Mouse (Mus musculus) heart, embryonic 14.5 days (tissue): ENCODE data around the gene Zcchc10. TPM values are rescaled to one million over a fixed set of nuclear protein-coding genes. Genes with fewer than 3 reads are reported as not detected.

Source experiments
- ATAC-seq: fragments of 200-750 bp; cut with Nextera tagmentation; 2 replicates; pipeline ENCODE4 v1.8.0; 2017; ENCODE audit warnings: low read depth, moderate TSS enrichment; ENCODE audit not compliant: insufficient number of reproducible peaks, insufficient read depth, low FRiP score
- H3K27ac ChIP-seq, 2 experiments: fragments of 200-500 bp in 1 of 2; fragments of 300-500 bp in 1 of 2; sonication (generic) in 1 of 2; replicated peaks in 1 of 2; 2 replicates each; pipeline ENCODE4 v1.5.1; 2012 to 2014; ENCODE audit warnings: low read depth in 2 of 2, low read length in 2 of 2, control low read depth in 1 of 2, mild to moderate bottlenecking in 1 of 2, mixed read lengths in 1 of 2; ENCODE audit not compliant: control insufficient read depth in 1 of 2, insufficient read depth in 1 of 2
- H3K27me3 ChIP-seq: fragments of 300-500 bp; sonication (generic); 2 replicates; pipeline ENCODE4 v1.6.1; 2014; ENCODE audit warnings: mild to moderate bottlenecking, low read length, control low read depth; ENCODE audit not compliant: control insufficient read depth, insufficient read depth
- H3K36me3 ChIP-seq: fragments of 300-500 bp; sonication (generic); 2 replicates; pipeline ENCODE4 v1.6.1; 2014; ENCODE audit warnings: mild to moderate bottlenecking, control low read depth, low read length, mixed read lengths; ENCODE audit not compliant: control insufficient read depth, insufficient read depth
- H3K4me1 ChIP-seq, 2 experiments: fragments of 200-500 bp in 1 of 2; fragments of 300-500 bp in 1 of 2; sonication (generic) in 1 of 2; 2 replicates each; pipeline ENCODE4 v1.6.1; 2012 to 2014; ENCODE audit warnings: low read length in 2 of 2, control low read depth in 1 of 2, mixed read lengths in 1 of 2; ENCODE audit not compliant: control insufficient read depth in 2 of 2, insufficient read depth in 2 of 2
- H3K4me2 ChIP-seq: fragments of 300-500 bp; sonication (generic); 2 replicates; pipeline ENCODE4 v1.6.1; 2014; ENCODE audit warnings: mild to moderate bottlenecking, low read length
- H3K4me3 ChIP-seq, 2 experiments: fragments of 200-500 bp in 1 of 2; fragments of 300-500 bp in 1 of 2; sonication (generic) in 1 of 2; 2 replicates each; pipeline ENCODE4 v1.5.1; 2012 to 2014; ENCODE audit warnings: low read length in 2 of 2, mild to moderate bottlenecking in 2 of 2, control low read depth in 1 of 2, low read depth in 1 of 2, moderate library complexity in 1 of 2; ENCODE audit not compliant: control insufficient read depth in 1 of 2, insufficient read depth in 1 of 2
- H3K9ac ChIP-seq: fragments of 300-500 bp; sonication (generic); 2 replicates; pipeline ENCODE4 v1.6.1; 2014; ENCODE audit warnings: mild to moderate bottlenecking, low read length
- H3K9me3 ChIP-seq: fragments of 300-500 bp; sonication (generic); 2 replicates; pipeline ENCODE4 v1.6.1; 2016; ENCODE audit warnings: low read length, control low read depth; ENCODE audit not compliant: control insufficient read depth
- WGBS: fragments of 180-500 bp; shearing (Covaris S2); extraction: QIAGEN DNeasy Blood & Tissue Kit; methylation state at CpG from one replicate; pipeline ENCODE4 v1.1.7; 2014; 5-methylcytosine and 5-hydroxymethylcytosine counted together
- polyA plus RNA-seq: library from polyadenylated mRNA; unstranded; fragments of >200 nt; fragmentation: Nextera tagmentation; extraction: Ambion mirVana; gene quantifications from 2 replicates; pipeline ENCODE4 v1.2.1, GENCODE M21; 2014

Zcchc10 gene
- polyA plus RNA-seq, 1 experiment from 2014 or later: 17.5 TPM

- Histone ChIP-seq H3K36me3 (peaks cover under 1% of the 10 kb centered on the region), H3K27ac (no peak overlapping the region), H3K4me2 (peak overlapping the region; percentile 76), H3K27me3 (no peaks in the 10 kb centered on the region), H3K9ac (peak overlapping the region; percentile 99), H3K4me1 (peaks cover 11 to 38% of the 10 kb centered on the region in 2 experiments), H3K9me3 (no peaks in the 10 kb centered on the region), H3K4me3 (0 out of 4 replicates have a peak overlapping the region, but pooled peaks of 1 of the 2 experiments have one; percentile 100)
- ATAC-seq: no peak
- WGBS: 82% methylated on average over 7 of the region's 7 CpGs
Measured at GRCm38 (mm10) chr11:53297947-53298860, 26.3 kb upstream of the Zcchc10 start.

- ATAC-seq: peak; percentile 70
Measured at GRCm38 (mm10) chr11:53299551-53300329, 24.7 kb upstream of the Zcchc10 start.

GRCm38 (mm10) chr11:53300330-53301166 is 23.9 kb upstream of the Zcchc10 start, which contains the start of gene Hspa4:
Gene Hspa4, minus strand, starts transcription at chr11:53300457.
- Histone ChIP-seq H3K36me3 (no peaks in the 10 kb centered on the region), H3K27me3 (no peaks in the 10 kb centered on the region), H3K27ac (peak within 1 kb of the TSS; percentile 98 to 100), H3K4me1 (peaks cover 11 to 28% of the 10 kb centered on the region in 2 experiments), H3K4me2 (peak within 1 kb of the TSS; percentile 76), H3K9ac (peak within 1 kb of the TSS; percentile 99), H3K4me3 (peak within 1 kb of the TSS; percentile 83 to 100), H3K9me3 (no peaks in the 10 kb centered on the region)
- 1% methylated on average over 58 of the region's 58 CpGs for WGBS
- peak; percentile 96 for ATAC-seq

More at GRCm38 (mm10) chr11:53299551-53300329, 24.7 kb upstream of the Zcchc10 start:
- Histone ChIP-seq H3K4me1 (peaks cover 11 to 35% of the 10 kb centered on the region in 2 experiments), H3K9ac (peak overlapping the region; percentile 99), H3K27ac (peak overlapping the region; percentile 94 to 98), H3K4me3 (peak overlapping the region; percentile 83 to 100), H3K4me2 (peak overlapping the region; percentile 76), H3K9me3 (no peaks in the 10 kb centered on the region), H3K36me3 (no peaks in the 10 kb centered on the region), H3K27me3 (no peaks in the 10 kb centered on the region)
- under 1% methylated on average over 80 of the region's 80 CpGs for WGBS

GRCm38 (mm10) chr11:53301167-53301515 is 23.3 kb upstream of the Zcchc10 start:
- H3K9ac ChIP-seq: peak overlapping the region; percentile 99
- WGBS: 51% methylated on average over 9 of the region's 9 CpGs
- peaks cover 11 to 28% of the 10 kb centered on the region in 2 experiments for H3K4me1 ChIP-seq
- H3K36me3 ChIP-seq: no peaks in the 10 kb centered on the region
- H3K27me3 ChIP-seq: no peaks in the 10 kb centered on the region
- H3K4me3 ChIP-seq: peak overlapping the region; percentile 56 to 100
- peak overlapping the region; percentile 98 to 100 for H3K27ac ChIP-seq
- no peak for ATAC-seq
- no peaks in the 10 kb centered on the region for H3K9me3 ChIP-seq
- H3K4me2 ChIP-seq: peak overlapping the region; percentile 76

- no peaks in the 10 kb centered on the region for H3K36me3 ChIP-seq
- no peaks in the 10 kb centered on the region for H3K9me3 ChIP-seq
- peaks cover 20 to 32% of the 10 kb centered on the region in 2 experiments for H3K4me1 ChIP-seq
- no peak for ATAC-seq
- no peak overlapping the region for H3K9ac ChIP-seq
- no peak overlapping the region for H3K4me3 ChIP-seq
- H3K27ac ChIP-seq: no peak overlapping the region
- 83% methylated on average over 14 of the region's 14 CpGs for WGBS
- H3K27me3 ChIP-seq: no peaks in the 10 kb centered on the region
- no peak overlapping the region for H3K4me2 ChIP-seq
Measured at GRCm38 (mm10) chr11:53304044-53304840, 20.2 kb upstream of the Zcchc10 start.

GRCm38 (mm10) chr11:53306965-53307364 is 17.5 kb upstream of the Zcchc10 start:
- H3K36me3 ChIP-seq: no peaks in the 10 kb centered on the region
- H3K4me3 ChIP-seq: no peak overlapping the region
- no peaks in the 10 kb centered on the region for H3K9me3 ChIP-seq
- ATAC-seq: no peak
- H3K4me2 ChIP-seq: no peak overlapping the region
- peaks cover 12 to 36% of the 10 kb centered on the region in 2 experiments for H3K4me1 ChIP-seq
- peak overlapping the region in 1 of 2 experiments; percentile 97; a peak in 2 of 4 replicates for H3K27ac ChIP-seq
- no peak overlapping the region for H3K9ac ChIP-seq
- no peaks in the 10 kb centered on the region for H3K27me3 ChIP-seq
- 17% methylated on average over 2 of the region's 2 CpGs for WGBS
